Mouse (Mus musculus): ENCODE measurements around the gene Ndufa3.

DNA sequence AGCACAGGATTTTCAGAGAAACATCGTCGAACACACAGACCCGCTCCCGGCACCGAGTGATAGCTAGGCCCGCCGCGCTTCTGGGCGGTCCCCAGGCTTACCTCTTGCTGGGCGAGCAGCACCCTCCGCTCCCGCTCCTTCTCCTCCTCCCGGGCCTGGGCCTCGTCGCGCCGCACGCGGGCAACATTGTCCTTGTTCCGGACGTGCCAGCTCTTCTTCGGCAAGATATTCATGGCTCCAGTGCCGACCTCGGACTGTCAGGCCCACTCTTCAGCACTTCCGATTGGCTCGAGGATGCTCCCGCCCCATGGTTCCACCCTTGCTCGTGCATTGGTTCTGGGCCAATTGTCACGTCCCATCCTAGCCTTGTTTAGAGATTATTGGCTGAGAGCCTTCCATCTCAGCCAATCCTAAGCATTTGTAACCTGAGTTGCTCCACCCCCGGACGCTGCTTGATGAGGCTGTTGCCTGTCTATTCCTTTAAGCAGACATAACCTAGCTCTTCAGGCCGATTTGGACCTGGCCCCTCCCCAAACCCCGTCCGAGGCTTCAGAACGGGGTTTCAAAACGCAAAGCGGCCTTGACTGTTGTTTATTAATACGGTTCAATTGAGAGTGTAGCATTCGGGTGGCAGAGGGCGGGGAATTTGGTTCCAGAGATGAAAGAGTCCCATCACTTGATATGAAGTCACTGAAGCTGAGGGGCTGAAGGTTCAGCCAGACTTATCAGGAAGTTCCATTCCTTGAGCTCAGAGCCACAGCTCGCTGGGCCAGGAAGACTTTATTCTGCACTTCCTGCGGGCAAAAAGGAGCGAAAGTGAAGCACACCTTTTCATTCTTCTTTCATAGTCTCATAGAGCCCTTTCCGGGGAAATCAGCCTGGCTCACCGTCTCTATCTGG lies 48.3 kb downstream of the Ndufa3 start, which contains the start of gene Leng1:
- TF ChIP-seq GATA1 (IDR thresholded peaks at IDR 0.05; ENCODE audit: borderline replicate concordance, low read length) (no peak), FLI1 (IDR thresholded peaks at IDR 0.05; ENCODE audit: low read length) (peak; percentile 51; the same call in 1 of the 2 replicates)

All from megakaryocyte, embryonic 14.5 days (primary cell).